Mouse (Mus musculus): ENCODE data around the gene Btbd35f30. TPM values are rescaled to one million over a fixed set of nuclear protein-coding genes. Genes with fewer than 3 reads are reported as not detected.

Gene Btbd35f30
- not detected in 2 replicates for polyA plus RNA-seq (2015; fragmentation: Nextera tagmentation; extraction: Ambion mirVana)

GRCm38 (mm10) chrX:32894325-32894724 is at the start of gene Btbd35f30:
Gene Btbd35f30, plus strand, starts transcription at chrX:32894625.

GRCm38 (mm10) chrX:32941468-32941867 is 47.0 kb downstream of the Btbd35f30 start, which contains the start of gene Gm21789:
Gene Gm21789, plus strand, starts transcription at chrX:32941768.

Other genes with a start within 250 kb of the Btbd35f30 start
- not detected in 2 replicates for gene Gm5926, start 243.9 kb upstream of the Btbd35f30 start, polyA plus RNA-seq (2015; fragmentation: Nextera tagmentation; extraction: Ambion mirVana)
- gene Btbd35f21, start 168.5 kb upstream of the Btbd35f30 start, polyA plus RNA-seq (2015; fragmentation: Nextera tagmentation; extraction: Ambion mirVana), result not detected in 2 replicates
- not detected in 2 replicates for gene Gm21789, start 47.1 kb downstream of the Btbd35f30 start, polyA plus RNA-seq (2015; fragmentation: Nextera tagmentation; extraction: Ambion mirVana)
- gene Btbd35f5, start 79.3 kb downstream of the Btbd35f30 start, polyA plus RNA-seq (2015; fragmentation: Nextera tagmentation; extraction: Ambion mirVana), result not detected in 2 replicates